In genomic region chr2:84618914-84619313, GRCm38 (mm10) we compare ENCODE assay signal across 12 mouse cellular contexts. TPM values are rescaled to one million over a fixed set of nuclear protein-coding genes. Genes with fewer than 3 reads are reported as not detected.
DNase-seq lines count a peak whose midpoint lies in the region; ATAC-seq and TF ChIP-seq lines count a peak whose summit lies in the region.
"Had no signal": no experiment of that assay in that cellular context is flagged by ENCODE, and none has a peak within 500 bp of the region (broad histone marks: within the 10 kb centered on the region; RNA-seq: fewer than 3 reads in every experiment).

No protein-coding gene starts in this region.

- H3K9ac ChIP-seq in liver, postnatal 0 days (replicated peaks), result no peak overlapping the region
- H3K9ac ChIP-seq in midbrain, embryonic 14.5 days (replicated peaks; ENCODE audit: low read length), result no peak overlapping the region
- H3K9ac ChIP-seq: forebrain, postnatal 0 days had no signal

- peak overlapping the region; percentile 9; the same call in 1 of the 2 replicates for H3K27ac ChIP-seq in left cerebral cortex, adult 2 months
- peak overlapping the region; percentile 51 for H3K27ac ChIP-seq in liver, postnatal 0 days (ENCODE audit: low read depth)
- H3K27ac ChIP-seq in midbrain, embryonic 14.5 days (replicated peaks; ENCODE audit: low read depth, low read length), result no peak overlapping the region

- H3K9me3 ChIP-seq in liver, postnatal 0 days (ENCODE audit: low read length), result no peaks in the 10 kb centered on the region
- H3K9me3 ChIP-seq in midbrain, embryonic 14.5 days (ENCODE audit: control insufficient read depth, low read length), result no peaks in the 10 kb centered on the region

- H3K27me3 ChIP-seq in liver, postnatal 0 days (ENCODE audit: insufficient read depth, low read length), result no peaks in the 10 kb centered on the region
- H3K27me3 ChIP-seq in midbrain, embryonic 14.5 days (ENCODE audit: control insufficient read depth, insufficient read depth, low read length), result no peaks in the 10 kb centered on the region

- peak; percentile 72 for DNase-seq in adrenal gland, adult 2 months
- DNase-seq in adrenal gland, adult 18-20 months (ENCODE audit: low spot score in 2 of 2), result no peak
- no peak for DNase-seq in left cerebral cortex, adult 2 months (ENCODE audit: extremely low spot score in 1 of 2, low spot score in 2 of 2)
- no peak for DNase-seq in left cerebral cortex, adult 18-20 months (ENCODE audit: low spot score in 2 of 2)
- peak; percentile 35 for DNase-seq in ZHBTc4 (ENCODE audit: low read depth, low spot score)
- DNase-seq in liver, postnatal 0 days, result no peak
- DNase-seq in midbrain, embryonic 14.5 days, result no peak
- DNase-seq in layer of hippocampus, adult 9-10 months (ENCODE audit: low spot score), result no peak
- DNase-seq: embryo, embryonic 11 days; forebrain, postnatal 0 days had no signal

- no peak overlapping the region for H3K4me2 ChIP-seq in liver, postnatal 0 days (ENCODE audit: low read depth, low read length)
- no peak overlapping the region for H3K4me2 ChIP-seq in midbrain, embryonic 14.5 days (ENCODE audit: low read length)

- peaks cover 33% of the 10 kb centered on the region for H3K36me3 ChIP-seq in liver, postnatal 0 days (replicated peaks; ENCODE audit: insufficient read depth, low read length)
- H3K36me3 ChIP-seq in midbrain, embryonic 14.5 days (ENCODE audit: control insufficient read depth, insufficient read depth, low read length), result peaks cover 79% of the 10 kb centered on the region

- H3K4me1 ChIP-seq in liver, postnatal 0 days (ENCODE audit: insufficient read depth), result peaks cover 15% of the 10 kb centered on the region
- H3K4me1 ChIP-seq in midbrain, embryonic 14.5 days (ENCODE audit: control insufficient read depth, insufficient read depth, low read length), result no peaks in the 10 kb centered on the region

- no peak for TF ChIP-seq CTCF in left cerebral cortex, adult 2 months (IDR thresholded peaks at IDR 0.05)
- TF ChIP-seq CTCF in liver, postnatal 0 days (IDR thresholded peaks at IDR 0.05; ENCODE audit: low read depth), result no peak

- intact Hi-C loops in left cerebral cortex, adult 2 months (cut with DNase I), result loop anchor here (1.0 to 2.0 kb wide), 2 partner anchors 31 to 42 kb away; partner anchors contain the start of gene Ctnnd1

- no peak for TF ChIP-seq EP300 in liver, postnatal 0 days (IDR thresholded peaks at IDR 0.05; ENCODE audit: low read depth)

- no peak for ATAC-seq in liver, postnatal 0 days
- ATAC-seq in midbrain, embryonic 14.5 days (ENCODE audit: low FRiP score, low TSS enrichment), result no peak
- ATAC-seq: forebrain, postnatal 0 days had no signal

- WGBS in liver, postnatal 0 days (ENCODE audit: insufficient replicate concordance), result 57% methylated on average over 2 of the region's 2 CpGs
- WGBS in midbrain, embryonic 14.5 days, result 94% methylated on average over 2 of the region's 2 CpGs

- H3K4me3 ChIP-seq in left cerebral cortex, adult 2 months, result no peak overlapping the region
- no peak overlapping the region for H3K4me3 ChIP-seq in liver, postnatal 0 days (ENCODE audit: low read depth, low read length)
- no peak overlapping the region for H3K4me3 ChIP-seq in midbrain, embryonic 14.5 days (replicated peaks; ENCODE audit: low read depth, low read length)

RNA-seq across cellular contexts. Expression of gene Ctnnd1, which starts 31.7 kb away (rescaled TPM):
- 100 to 1,000 TPM; 112 to 135 TPM for total RNA-seq in adrenal gland, adult 2 months (2021)
- polyA plus RNA-seq in adrenal gland, adult 2 months (2012; rRNA removed), result 20.4 and 25.8 TPM in 2 replicates
- 100 to 1,000 TPM; 123 to 129 TPM for total RNA-seq in adrenal gland, adult 18-20 months (2021)
- 10 to 100 TPM; 65.1 to 70.2 TPM for total RNA-seq in left cerebral cortex, adult 2 months (2021)
- total RNA-seq in left cerebral cortex, adult 18-20 months (2021), result 10 to 100 TPM; 59.5 to 62.9 TPM
- 9.0 and 9.5 TPM in 2 replicates for polyA plus RNA-seq in liver, postnatal 0 days (2015; fragmentation: Nextera tagmentation; extraction: Ambion mirVana)
- 21.9 and 33.8 TPM in 2 replicates for polyA plus RNA-seq in midbrain, embryonic 14.5 days (2014; fragmentation: Nextera tagmentation; extraction: Ambion mirVana)

RNA-seq across cellular contexts. Expression of gene Btbd18, which starts 40.0 kb away (rescaled TPM):
- under 1 TPM in 1 of 2 experiments, not detected in 1; 0.09 TPM for total RNA-seq in adrenal gland, adult 2 months (2021)
- polyA plus RNA-seq in adrenal gland, adult 2 months (2012; rRNA removed), result 0.03 TPM in 1 of 2 replicates, not detected in the other
- under 1 TPM in 1 of 2 experiments, not detected in 1; 0.10 TPM for total RNA-seq in adrenal gland, adult 18-20 months (2021)
- not detected for total RNA-seq in left cerebral cortex, adult 2 months (2021)
- total RNA-seq in left cerebral cortex, adult 18-20 months (2021), result not detected
- not detected in 2 replicates for polyA plus RNA-seq in liver, postnatal 0 days (2015; fragmentation: Nextera tagmentation; extraction: Ambion mirVana)
- polyA plus RNA-seq in midbrain, embryonic 14.5 days (2014; fragmentation: Nextera tagmentation; extraction: Ambion mirVana), result 0.37 and 0.53 TPM in 2 replicates

RNA-seq across cellular contexts. Expression of gene Selenoh, which starts 51.7 kb away (rescaled TPM):
- total RNA-seq in adrenal gland, adult 2 months (2021), result 10 to 100 TPM; 19.2 to 29.8 TPM
- 42.2 and 63.0 TPM in 2 replicates for polyA plus RNA-seq in adrenal gland, adult 2 months (2012; rRNA removed)
- total RNA-seq in adrenal gland, adult 18-20 months (2021), result 10 to 100 TPM; 21.9 to 28.8 TPM
- total RNA-seq in left cerebral cortex, adult 2 months (2021), result 10 to 100 TPM; 27.4 to 33.3 TPM
- total RNA-seq in left cerebral cortex, adult 18-20 months (2021), result 10 to 100 TPM; 28.9 to 37.9 TPM
- 53.6 and 57.6 TPM in 2 replicates for polyA plus RNA-seq in liver, postnatal 0 days (2015; fragmentation: Nextera tagmentation; extraction: Ambion mirVana)
- polyA plus RNA-seq in midbrain, embryonic 14.5 days (2014; fragmentation: Nextera tagmentation; extraction: Ambion mirVana), result 220 and 232 TPM in 2 replicates

RNA-seq across cellular contexts. Expression of gene Gm28635, which starts 58.9 kb away (rescaled TPM):
- total RNA-seq in adrenal gland, adult 2 months (2021), result not detected
- not detected in 2 replicates for polyA plus RNA-seq in adrenal gland, adult 2 months (2012; rRNA removed)
- not detected for total RNA-seq in adrenal gland, adult 18-20 months (2021)
- total RNA-seq in left cerebral cortex, adult 2 months (2021), result 1 to 10 TPM; 7.6 to 9.6 TPM
- 1 to 10 TPM; 5.8 to 6.1 TPM for total RNA-seq in left cerebral cortex, adult 18-20 months (2021)
- not detected in 2 replicates for polyA plus RNA-seq in liver, postnatal 0 days (2015; fragmentation: Nextera tagmentation; extraction: Ambion mirVana)
- polyA plus RNA-seq in midbrain, embryonic 14.5 days (2014; fragmentation: Nextera tagmentation; extraction: Ambion mirVana), result not detected in 2 replicates
- total RNA-seq: forebrain, postnatal 0 days had no signal
- polyA plus RNA-seq: forebrain, postnatal 0 days; hindbrain, embryonic 16.5 days; liver, embryonic 16.5 days had no signal

RNA-seq across cellular contexts. Expression of gene Med19, which starts 59.3 kb away (rescaled TPM):
- total RNA-seq in adrenal gland, adult 2 months (2021), result 10 to 100 TPM; 24.3 to 24.8 TPM
- polyA plus RNA-seq in adrenal gland, adult 2 months (2012; rRNA removed), result 12.3 and 15.1 TPM in 2 replicates
- 10 to 100 TPM; 22.7 to 25.9 TPM for total RNA-seq in adrenal gland, adult 18-20 months (2021)
- 10 to 100 TPM; 30.7 to 30.9 TPM for total RNA-seq in left cerebral cortex, adult 2 months (2021)
- total RNA-seq in left cerebral cortex, adult 18-20 months (2021), result 10 to 100 TPM; 31.4 to 33.8 TPM
- 12.7 and 13.2 TPM in 2 replicates for polyA plus RNA-seq in liver, postnatal 0 days (2015; fragmentation: Nextera tagmentation; extraction: Ambion mirVana)
- polyA plus RNA-seq in midbrain, embryonic 14.5 days (2014; fragmentation: Nextera tagmentation; extraction: Ambion mirVana), result 55.4 and 56.5 TPM in 2 replicates

Comparison
In these comparisons a context has a peak if more than half of its experiments do, and no peak if none do; other contexts are left out.
1. DNase-seq: peak in adrenal gland, adult 2 months (single experiment) and ZHBTc4 (single experiment); none in adrenal gland, adult 18-20 months (0 of 2), left cerebral cortex, adult 2 months (0 of 2), left cerebral cortex, adult 18-20 months (0 of 2), liver, postnatal 0 days (single experiment), midbrain, embryonic 14.5 days (single experiment) and layer of hippocampus, adult 9-10 months (single experiment).